Mouse (Mus musculus) embryo, embryonic 9.5 days (tissue): Measurements from ENCODE around the gene Ncapg2.

Experiments used
- DNase-seq: peaks from one replicate; pipeline ENCODE4 v3.0.0-alpha.2; 2017; ENCODE audit errors: extremely low spot score

The Ncapg2 gene

DNA sequence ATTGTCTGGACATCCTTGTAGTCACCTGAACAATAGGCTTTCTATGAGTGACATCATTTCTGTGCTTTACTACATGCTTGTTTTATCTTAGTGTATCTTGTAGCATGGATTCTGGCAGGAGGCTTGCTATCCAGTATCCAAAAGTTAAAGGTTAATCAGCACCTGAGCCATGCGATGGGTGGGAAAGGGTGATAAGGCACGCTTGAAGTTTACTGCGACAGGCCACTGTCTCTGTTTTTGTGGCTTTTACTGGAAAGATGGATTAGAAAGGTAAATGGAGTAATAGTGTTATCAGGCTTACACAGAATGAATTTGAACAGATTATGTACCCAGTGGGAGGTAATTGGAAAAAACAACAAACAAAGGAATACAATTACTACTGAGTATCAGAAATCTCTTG is 37.0 kb downstream of the Ncapg2 start:
- no peak for DNase-seq

DNA sequence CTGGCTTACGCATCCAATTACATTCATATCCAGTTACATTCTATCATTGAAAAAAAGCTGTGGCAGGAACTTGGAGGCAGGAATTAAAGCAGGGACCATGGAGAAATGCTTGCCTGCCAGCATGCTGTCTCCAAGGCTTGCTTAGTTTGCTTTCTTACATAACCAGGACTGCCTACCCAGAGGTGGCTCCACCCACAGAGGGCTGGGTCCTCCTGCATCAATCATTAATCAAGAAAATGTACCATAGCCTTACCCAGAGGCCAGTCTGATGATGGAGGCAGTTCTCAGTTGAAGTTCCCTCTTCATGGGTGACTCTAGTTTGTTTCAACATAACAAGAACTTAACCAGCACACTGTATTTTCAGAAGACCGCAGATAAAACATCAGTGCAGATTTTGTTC is 44.3 kb downstream of the Ncapg2 start:
- no peak for DNase-seq

DNA sequence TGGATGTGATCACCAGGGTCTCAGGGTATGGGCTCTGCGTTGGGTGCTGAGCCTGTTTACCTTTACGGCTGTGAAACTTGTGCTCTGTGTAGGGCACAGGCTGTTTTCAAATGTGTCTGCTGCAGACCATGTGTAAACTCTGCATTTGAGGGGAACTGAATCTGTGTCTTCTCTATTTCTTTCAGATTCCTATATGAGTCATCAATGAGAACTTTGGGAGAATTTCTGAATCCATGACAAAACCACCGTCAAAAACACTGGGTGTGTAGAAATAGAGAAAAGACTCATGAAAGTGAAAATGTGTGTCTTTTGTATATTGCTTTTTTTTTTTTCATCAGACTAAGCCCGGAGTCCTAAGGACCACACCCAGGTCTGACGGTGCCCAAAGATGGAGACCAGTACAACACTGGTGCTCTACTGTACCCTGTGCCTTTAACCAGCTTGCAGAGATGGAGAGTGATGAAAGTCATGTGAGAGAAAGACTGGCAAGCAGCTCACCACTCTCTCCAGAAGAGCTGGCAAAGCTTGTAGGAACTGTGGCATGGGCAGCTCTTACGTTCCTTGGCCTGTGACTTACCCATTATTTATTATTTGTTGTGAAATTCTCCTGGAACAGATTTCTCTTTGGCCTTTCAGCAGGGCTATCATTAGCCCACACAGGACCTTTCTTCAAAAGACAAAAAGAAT is 55.3 kb downstream of the Ncapg2 start:
- DNase-seq: no peak

DNA sequence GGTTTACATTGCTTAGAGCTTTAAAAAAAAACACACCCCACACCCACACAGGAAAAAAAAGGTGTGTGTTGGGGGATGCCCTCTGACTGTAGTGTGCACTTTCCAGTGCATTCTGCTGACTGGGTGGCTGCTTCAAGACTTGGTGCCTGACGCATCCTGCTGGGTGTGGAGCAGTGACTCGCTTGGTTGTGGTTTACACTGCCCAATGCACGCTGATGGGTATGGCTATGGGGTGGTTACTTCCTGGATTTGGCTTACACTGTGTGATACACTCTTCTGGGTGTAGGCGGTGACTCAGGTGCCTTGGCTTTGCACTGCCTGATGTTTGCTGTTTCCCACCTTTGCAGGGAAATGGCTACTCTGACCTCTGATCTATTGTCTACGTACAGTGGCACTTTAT is 61.8 kb downstream of the Ncapg2 start:
- no peak for DNase-seq

DNA sequence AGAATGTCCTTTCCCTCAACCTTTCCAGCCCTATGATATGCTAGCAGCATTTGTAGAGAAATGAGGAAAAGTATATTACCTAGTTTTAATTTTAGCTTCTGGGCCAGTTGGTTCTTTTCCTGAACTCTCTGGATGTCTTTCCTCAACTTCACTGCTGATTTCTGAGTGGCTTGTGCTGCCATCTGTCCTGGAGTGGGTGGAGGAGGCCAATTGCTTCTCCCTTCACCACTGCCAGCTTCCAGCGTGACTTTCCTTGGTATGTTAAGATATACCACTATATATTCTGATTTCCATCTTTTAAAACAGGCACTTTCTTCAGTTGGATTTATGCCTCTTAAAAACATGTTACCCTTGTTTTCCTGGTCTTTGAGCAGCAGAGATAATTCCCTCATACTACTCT is 63.1 kb downstream of the Ncapg2 start:
- DNase-seq: no peak

DNA sequence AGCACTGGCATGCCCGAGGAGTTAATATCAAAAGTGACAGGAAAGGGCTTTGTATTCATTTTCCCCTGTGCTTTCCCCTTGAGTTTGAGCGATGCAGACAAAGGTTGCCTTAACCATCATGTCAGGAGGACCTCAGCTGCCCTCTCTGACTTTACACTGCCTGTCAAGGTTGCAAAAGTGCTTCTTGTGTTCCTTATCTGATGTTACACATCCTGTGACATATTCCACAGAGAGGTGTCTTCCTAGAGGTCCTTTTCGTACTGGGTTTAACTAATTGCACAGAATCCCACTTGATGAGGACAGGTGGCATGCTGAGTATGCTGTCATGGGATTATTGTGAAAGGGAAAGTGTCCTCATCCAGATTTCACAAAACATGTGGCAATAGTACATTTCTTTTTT is 63.9 kb downstream of the Ncapg2 start:
- no peak for DNase-seq

DNA sequence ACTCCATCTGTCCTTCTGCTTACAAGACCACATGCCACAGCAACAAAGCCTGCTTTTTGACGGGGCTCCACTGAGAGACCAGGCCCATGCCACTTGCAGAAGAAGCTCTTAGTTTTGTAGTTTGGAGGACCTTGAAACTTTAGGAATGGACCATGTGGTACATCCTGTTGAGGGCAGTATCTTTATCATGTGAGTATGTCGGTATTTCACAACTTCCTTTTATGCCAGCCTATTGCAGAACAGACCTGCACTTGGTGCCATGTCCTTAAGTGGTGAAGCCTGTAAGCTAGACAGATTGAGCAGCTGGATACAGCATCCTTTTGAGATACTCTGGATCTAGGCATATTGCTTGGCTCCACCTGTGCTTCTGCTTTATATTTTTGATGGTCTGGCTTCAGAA is 68.1 kb downstream of the Ncapg2 start:
- no peak for DNase-seq

DNA sequence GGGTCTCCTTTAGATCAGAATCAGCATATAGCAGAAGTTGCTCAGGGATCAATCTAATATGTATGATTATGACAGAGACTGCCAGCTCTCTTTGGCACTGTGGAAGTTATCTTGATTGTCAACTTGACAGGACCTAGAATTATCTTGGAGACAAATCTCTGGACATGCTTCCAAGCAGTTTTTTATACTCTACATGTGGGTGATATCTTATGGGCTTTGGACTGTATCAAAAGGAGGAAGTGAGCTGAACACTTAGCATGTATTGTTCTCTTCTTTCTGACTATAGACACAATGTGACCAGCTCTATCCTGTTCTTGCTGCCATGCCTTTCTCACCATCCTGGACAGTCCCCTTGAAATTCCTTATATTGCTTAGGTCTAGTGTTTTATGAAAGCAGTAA is 68.6 kb downstream of the Ncapg2 start:
- no peak for DNase-seq

DNA sequence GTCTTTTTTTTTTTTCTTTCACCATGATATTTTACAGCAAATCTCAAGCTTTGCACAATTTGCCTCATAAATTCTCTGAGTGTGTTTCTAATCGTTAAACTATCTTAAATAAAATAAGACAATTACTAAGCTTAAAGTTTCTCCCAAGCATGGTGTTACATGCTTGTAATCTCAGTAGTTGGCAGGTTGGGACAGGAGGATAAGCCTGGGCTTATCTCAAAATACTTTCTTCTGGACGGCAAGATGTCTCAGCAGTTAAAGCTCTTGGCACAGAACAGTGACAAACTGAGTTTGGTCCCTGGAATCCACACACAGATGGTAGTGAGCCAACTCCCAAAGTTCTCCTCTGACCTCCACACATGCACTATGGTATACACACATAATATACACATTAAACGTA is 69.5 kb downstream of the Ncapg2 start:
- DNase-seq: no peak

DNA sequence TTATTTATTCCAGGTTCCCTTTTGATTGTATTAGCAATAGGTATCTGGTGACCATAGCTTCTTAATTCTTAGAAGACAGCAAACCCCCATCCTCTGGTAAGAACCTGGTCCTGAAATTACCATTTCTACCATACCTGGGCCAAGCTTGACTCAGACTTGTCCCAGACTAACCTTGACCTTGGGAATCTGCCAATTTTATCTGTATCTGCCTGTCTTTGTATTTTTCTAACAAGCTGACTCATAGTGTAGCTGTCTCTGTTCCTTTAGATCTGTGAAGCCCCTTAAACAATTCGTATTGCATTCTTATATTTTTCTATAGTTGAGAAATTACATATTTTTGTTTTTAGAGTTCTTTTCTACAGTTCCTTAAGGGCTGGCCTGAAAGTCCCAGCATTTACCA is 73.6 kb downstream of the Ncapg2 start:
- no peak for DNase-seq

DNA sequence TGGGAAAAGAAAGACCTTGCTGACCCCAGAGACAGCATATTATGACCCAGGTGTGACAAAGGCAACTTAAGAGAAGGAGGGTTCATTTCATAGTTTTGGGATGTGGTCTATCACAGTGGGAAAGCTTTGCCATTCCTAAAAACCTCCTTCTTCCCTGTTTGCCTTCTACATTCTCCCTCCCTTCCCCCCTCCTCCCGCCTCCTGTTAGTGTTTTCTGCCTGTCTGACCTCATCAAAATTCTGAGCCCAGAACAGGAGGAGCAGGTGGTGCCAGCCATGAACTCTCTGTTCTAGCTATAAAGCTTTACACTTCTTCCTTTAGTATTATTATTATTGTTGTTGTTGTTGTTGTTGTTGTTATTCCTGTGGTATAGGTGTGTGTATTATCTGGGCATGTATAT is 76.7 kb downstream of the Ncapg2 start:
- no peak for DNase-seq

DNA sequence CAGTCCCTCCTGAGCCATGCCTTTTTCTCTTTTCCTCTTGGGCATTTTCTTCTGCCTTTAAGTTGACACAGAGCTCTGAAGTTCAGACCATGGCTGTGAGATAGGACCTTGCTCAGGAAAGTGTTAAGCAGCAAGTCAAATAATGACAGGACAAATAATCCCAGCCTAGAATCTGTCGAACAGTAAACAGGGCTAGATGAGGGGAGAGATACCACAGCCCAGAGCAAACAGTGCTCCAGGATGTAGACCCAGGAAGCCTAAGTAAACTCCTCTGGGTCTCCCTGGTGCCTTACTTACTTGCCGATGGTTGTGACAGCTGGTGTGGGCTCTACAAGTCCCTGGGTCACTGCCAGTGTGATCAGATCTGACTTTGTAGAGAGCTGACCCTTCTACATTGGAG is 78.4 kb downstream of the Ncapg2 start:
- DNase-seq: no peak

DNA sequence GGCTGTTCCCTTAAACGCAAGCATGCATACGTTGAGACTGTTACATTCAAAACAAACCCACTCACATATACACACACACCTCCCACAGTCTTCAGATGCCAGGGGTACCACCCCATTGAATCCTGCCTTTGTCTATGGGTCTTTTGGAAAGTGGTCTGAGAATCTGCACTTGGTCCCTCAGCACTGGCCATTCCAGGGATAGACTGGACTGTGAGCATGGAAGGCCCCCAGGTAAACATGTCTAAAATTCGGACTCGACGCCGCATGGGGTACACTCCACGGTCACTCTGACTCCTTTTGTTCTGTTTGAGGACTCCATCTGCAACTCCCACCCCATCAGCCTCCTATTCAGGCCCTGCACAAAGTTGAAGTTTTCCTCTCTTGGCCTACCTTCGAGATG is 79.8 kb downstream of the Ncapg2 start:
- no peak for DNase-seq

DNA sequence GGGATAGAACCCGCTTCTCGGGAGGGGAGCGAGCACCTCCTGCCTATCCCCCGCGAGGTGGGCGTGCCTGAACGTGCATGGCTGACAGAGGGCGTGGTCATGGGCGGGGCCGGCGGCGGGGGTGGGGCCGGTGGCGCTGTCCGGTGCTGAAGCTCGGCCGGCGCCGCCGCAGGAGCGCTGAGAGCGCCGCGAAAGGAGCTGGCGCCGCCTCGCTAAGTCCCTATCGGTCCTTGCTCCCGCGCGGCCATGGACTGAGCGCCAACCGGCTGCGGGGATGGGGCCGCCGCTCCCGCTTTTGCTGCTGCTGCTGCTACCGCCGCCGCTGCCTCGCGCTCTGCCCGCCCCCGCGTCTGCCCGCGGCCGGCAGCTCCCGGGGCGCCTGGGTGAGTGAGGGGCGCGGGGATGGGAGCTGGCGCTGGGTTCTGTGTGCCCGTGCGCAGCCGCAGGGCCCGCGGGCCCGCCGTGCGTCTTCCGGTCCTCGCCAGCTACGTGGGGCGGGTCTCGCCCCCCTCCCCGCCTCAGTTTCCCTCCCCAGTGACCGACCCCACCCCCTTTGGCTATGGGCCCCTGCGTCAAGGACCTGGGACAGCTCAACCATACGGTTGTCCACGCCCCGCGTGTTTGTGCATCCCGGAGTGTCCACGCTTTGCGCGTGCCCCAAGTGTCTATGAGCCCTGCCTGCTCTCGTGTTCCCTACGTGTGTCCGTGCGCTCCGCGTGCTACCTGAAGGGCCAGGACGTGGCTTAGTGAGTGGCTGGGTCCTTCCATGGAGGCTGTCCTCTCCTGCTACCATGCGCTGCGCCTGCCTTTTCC is 80.6 kb downstream of the Ncapg2 start, which contains the start of gene Ptprn2:
Ptprn2 (plus strand) TSS at position 130 of the 813 bp plus-strand sequence.
- DNase-seq: peak; percentile 88

DNA sequence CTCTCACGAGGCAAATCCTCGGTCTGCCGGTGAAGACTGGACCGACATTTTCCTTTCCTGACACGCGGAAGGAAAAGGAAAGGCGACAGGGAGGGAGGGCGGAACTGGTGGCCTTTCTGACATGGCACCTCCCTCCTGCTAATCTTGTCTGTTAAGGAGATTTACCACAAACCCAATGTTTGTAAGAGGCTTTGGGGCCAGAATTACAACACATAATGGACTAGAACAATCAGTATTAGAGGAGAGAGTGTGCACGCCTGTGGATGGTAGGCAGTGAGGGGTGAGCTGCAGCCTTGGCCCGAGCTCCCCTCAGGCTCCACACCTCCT is 81.2 kb downstream of the Ncapg2 start:
- DNase-seq: peak; percentile 16

DNA sequence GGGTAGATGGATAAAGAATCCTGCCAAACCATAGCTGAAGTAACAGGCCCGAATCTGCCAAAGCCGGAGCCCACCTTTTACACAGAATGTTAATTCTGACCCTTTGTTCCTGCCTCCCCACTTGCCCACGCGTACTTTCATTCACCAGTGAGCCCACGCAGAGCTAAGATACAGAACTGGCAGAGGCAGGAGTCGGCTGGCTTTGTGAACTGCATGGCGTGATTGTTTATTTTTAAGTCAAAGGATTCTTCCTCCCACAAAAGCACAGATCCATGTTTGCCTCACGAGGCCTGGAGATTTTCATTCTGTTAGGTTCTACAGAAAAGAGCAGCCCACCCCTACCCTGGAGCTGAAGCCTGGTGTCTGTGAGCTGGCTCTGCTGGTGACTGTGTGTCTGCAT is 83.6 kb downstream of the Ncapg2 start:
- no peak for DNase-seq

DNA sequence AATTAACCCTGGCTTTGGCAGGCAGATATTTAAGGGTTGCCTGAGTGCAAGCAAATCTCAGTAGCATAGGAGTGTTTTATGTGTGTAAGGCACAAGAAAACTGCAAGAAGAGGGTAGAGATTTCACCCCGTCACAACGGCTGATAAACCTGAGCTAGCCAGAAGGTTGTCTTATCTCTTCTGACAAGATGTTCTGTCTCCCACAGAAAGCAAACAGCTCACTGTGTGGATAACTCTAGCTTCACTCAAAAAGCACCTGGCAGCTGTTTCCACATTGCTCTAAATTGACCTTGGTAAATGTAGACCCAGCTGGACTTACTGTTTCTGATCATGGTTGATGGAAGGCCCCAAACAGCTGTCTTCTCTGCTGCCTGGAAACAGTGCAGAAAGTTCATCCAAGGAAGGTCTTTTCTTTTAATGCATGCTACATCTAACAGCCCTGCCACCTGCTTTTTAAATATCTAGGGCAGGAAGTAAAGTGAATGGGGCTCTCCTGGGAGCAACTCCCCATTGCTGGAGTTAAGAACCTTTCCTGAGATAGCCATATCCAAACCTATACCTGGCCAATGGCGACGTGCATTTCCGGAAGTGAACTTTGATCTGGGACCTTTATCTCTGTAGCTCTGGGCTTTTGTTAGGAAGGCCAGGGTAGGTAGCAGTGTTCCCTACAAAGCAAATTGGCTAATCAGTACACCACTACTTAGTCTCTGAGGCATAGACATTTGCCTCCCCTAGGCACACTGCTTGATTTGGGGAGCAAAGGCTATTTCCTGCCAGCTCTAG is 85.6 kb downstream of the Ncapg2 start:
- DNase-seq: no peak

DNA sequence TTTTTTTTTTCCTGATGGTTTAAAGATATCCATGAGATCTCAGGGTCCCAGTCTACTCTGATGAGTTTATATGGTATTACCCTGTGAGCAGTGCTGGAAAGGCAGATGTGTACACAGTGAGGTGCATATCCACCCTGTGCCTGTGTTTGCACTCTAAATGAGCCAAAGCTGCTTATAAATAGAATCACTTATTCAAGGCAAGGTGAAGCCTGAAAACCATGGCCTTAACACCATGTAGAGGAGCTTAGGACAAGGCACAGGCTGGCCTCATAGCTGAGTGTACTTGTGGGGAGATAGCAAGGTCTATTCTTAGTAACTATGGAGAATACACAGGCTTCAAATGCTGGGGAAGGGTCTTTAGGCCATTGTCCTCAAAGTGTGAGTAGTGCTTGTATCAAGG is 93.5 kb downstream of the Ncapg2 start:
- DNase-seq: no peak

DNA sequence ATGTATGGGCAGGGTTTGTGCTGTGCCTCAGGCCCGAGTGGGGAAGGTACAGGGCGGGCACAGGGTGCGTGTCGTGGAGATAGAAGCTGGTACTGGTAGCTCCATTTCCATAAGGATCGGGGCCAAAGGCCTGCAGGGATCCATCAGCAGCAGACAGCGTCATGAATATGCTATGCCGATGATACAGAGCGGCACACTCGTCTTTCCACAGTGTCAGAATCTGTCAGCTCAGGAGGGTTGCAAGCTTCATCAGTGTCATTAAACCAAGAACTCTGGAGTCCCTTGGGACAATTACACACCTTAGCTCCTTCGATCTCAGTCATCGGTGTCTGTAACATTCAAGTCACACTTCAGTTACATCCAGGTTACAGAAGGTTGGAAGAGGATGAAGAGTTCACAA is 95.5 kb downstream of the Ncapg2 start:
- DNase-seq: no peak

DNA sequence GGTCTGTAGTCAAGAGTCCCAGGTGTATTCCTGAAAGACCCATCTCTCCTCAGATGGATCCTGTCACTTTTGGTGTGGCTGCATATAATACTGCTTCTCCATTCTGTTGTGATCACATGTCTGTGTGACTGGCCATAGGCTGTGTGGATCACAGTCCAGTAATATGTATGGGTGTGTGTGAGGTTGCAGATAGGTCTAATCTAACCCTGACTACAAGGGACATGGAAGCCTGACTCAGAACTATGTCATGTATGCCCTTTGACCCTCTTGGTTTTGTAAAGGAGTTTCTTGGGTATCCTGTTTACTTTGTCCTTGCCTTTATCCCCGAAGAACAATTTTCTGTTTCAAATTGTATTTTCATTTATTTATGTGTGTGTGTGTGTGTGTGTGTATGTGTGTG is 107.3 kb downstream of the Ncapg2 start:
- no peak for DNase-seq
